Mouse (Mus musculus) embryonic facial prominence, embryonic 15.5 days (tissue): ENCODE data around the gene Cdc42. TPM values are rescaled to one million over a fixed set of nuclear protein-coding genes. Genes with fewer than 3 reads are reported as not detected.

ENCODE experiments used
- ATAC-seq: fragments of 200-750 bp; cut with Nextera tagmentation; 2 replicates; pipeline ENCODE4 v1.8.0; 2017; ENCODE audit warnings: low read depth, moderate TSS enrichment; ENCODE audit not compliant: insufficient number of reproducible peaks, low FRiP score, low TSS enrichment
- H3K27ac ChIP-seq: fragments of 300-500 bp; sonication (generic); replicated peaks from 2 replicates; pipeline ENCODE4 v1.5.1; 2015; ENCODE audit warnings: mild to moderate bottlenecking, inconsistent platforms
- H3K27me3 ChIP-seq: fragments of 300-500 bp; sonication (generic); 2 replicates; pipeline ENCODE4 v1.6.1; 2015; ENCODE audit warnings: inconsistent platforms
- H3K36me3 ChIP-seq: fragments of 300-500 bp; sonication (generic); 2 replicates; pipeline ENCODE4 v1.6.1; 2015; ENCODE audit warnings: mild to moderate bottlenecking, inconsistent platforms
- H3K4me1 ChIP-seq: fragments of 300-500 bp; sonication (generic); 2 replicates; pipeline ENCODE4 v1.6.1; 2015; ENCODE audit warnings: inconsistent platforms
- H3K4me2 ChIP-seq: fragments of 300-500 bp; sonication (generic); replicated peaks from 2 replicates; pipeline ENCODE4 v1.6.1; 2015; ENCODE audit warnings: mild to moderate bottlenecking, inconsistent platforms
- H3K4me3 ChIP-seq: fragments of 300-500 bp; sonication (generic); replicated peaks from 2 replicates; pipeline ENCODE4 v1.5.1; 2015; ENCODE audit warnings: mild to moderate bottlenecking, inconsistent platforms
- H3K9ac ChIP-seq: fragments of 300-500 bp; sonication (generic); 2 replicates; pipeline ENCODE4 v1.6.1; 2015; ENCODE audit warnings: inconsistent platforms
- H3K9me3 ChIP-seq: fragments of 300-500 bp; sonication (generic); replicated peaks from 2 replicates; pipeline ENCODE4 v1.6.1; 2016; ENCODE audit warnings: inconsistent platforms
- WGBS: fragments of 180-500 bp; shearing (Covaris S2); methylation state at CpG from one replicate; pipeline ENCODE4 v1.1.7; 2015; 5-methylcytosine and 5-hydroxymethylcytosine counted together
- polyA plus RNA-seq: library from polyadenylated mRNA; unstranded; fragments of >200 nt; fragmentation: Nextera tagmentation; extraction: Ambion mirVana; gene quantifications from 2 replicates; pipeline ENCODE4 v1.2.1, GENCODE M21; 2015

Gene Cdc42
- polyA plus RNA-seq, 1 experiment from 2014 or later: 685 TPM

DNA sequence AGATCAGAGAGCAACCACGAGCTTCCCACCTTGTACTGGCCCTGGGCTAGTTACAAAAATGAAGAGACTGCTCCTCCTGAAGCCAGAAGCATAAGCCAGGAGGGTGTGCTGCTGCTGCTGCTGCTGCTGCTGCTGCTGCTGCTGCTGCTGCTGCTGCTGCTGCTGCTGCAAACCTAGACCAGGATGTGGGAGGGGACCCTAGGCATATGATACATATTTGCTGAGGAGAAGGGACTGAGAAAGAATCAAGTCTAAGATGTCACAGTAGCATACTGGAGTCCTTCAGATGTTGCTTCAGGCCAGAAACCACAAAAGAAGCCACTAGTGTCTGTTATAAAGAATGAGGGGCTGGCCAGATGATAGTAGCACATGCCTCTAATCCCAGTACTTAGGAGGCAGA, 10.7 kb upstream of the Cdc42 start:
- no peak for ATAC-seq
- peak overlapping the region; percentile 73 for H3K27ac ChIP-seq
- 9% methylated on average over 1 of the region's 1 CpGs for WGBS

DNA sequence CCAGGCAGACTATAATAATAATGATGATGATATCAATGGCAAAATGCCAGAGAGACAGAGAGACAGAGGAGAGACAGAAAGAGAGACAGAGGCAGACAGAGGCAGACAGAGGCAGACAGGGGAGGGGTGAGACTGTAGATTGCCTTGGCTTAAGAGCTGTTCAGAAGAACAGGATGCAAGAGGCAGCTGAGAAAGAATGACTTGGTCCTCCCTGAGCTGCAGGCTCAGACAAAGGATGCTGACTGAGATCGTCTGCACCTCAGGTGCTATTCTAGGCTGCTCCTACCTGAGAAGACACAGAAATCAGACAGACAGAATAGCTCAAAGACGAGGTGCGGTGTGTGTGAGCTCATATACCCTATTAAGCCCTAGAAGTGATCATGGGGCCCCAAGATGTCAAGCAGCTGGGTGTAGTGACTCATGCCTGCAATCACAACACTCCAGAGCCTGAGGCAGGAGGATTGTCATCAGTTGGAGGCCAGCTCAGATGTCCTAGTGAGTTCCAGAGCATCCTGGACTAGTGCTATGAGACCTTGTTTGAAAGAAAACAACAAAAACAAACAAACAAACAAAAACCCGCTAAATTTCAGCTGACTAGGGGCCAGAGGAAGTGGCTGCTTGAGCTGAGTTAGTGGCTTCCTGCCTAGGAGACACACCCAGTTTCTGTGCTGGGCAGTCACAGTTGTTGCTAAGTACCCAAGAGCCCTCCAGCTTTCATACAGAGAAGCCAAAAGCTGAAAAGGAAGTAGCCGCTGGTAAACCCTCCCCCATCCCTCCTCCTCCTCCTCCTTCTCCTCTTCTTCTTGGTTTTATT, 10.0 kb upstream of the Cdc42 start:
- Histone ChIP-seq H3K27ac (peak overlapping the region; percentile 73), H3K27me3 (no peaks in the 10 kb centered on the region), H3K9me3 (no peaks in the 10 kb centered on the region), H3K4me2 (peak overlapping the region; percentile 11; the same call in 1 of the 2 replicates), H3K9ac (no peak overlapping the region), H3K36me3 (no peaks in the 10 kb centered on the region), H3K4me3 (no peak overlapping the region), H3K4me1 (peaks cover 27% of the 10 kb centered on the region)
- no peak for ATAC-seq
- WGBS: 32% methylated on average over 5 of the region's 5 CpGs

More for the DNA sequence above, 10.7 kb upstream of the Cdc42 start:
- Histone ChIP-seq H3K4me3 (no peak overlapping the region), H3K9me3 (no peaks in the 10 kb centered on the region), H3K9ac (no peak overlapping the region), H3K4me1 (peaks cover 27% of the 10 kb centered on the region), H3K36me3 (no peaks in the 10 kb centered on the region), H3K4me2 (peak overlapping the region; percentile 11; the same call in 1 of the 2 replicates), H3K27me3 (no peaks in the 10 kb centered on the region)

DNA sequence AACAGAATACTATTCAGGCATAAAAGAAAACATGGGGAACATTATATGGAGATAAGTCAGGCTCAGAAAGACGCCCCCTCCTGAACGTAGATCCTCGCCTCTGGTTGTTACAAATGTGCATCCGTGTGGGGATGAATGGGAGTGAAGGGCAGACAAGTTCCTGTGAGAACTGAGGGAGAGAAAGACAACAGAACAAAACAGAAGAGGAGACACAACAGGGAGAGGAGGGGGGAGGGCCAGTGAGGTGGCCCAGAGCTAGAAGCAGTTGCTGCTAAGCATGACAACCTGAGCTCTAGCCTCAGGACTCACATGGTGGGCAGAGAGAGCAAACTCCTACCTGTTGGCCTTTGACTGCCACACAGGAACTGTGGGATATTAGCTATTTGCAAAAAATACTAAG, 8.6 kb upstream of the Cdc42 start:
- no peak for ATAC-seq
- no peak overlapping the region for H3K4me2 ChIP-seq
- H3K4me3 ChIP-seq: no peak overlapping the region
- no peaks in the 10 kb centered on the region for H3K9me3 ChIP-seq
- H3K27ac ChIP-seq: no peak overlapping the region
- H3K36me3 ChIP-seq: no peaks in the 10 kb centered on the region
- WGBS: 83% methylated on average over 4 of the region's 4 CpGs
- H3K27me3 ChIP-seq: no peaks in the 10 kb centered on the region
- H3K4me1 ChIP-seq: peaks cover 27% of the 10 kb centered on the region
- no peak overlapping the region for H3K9ac ChIP-seq

DNA sequence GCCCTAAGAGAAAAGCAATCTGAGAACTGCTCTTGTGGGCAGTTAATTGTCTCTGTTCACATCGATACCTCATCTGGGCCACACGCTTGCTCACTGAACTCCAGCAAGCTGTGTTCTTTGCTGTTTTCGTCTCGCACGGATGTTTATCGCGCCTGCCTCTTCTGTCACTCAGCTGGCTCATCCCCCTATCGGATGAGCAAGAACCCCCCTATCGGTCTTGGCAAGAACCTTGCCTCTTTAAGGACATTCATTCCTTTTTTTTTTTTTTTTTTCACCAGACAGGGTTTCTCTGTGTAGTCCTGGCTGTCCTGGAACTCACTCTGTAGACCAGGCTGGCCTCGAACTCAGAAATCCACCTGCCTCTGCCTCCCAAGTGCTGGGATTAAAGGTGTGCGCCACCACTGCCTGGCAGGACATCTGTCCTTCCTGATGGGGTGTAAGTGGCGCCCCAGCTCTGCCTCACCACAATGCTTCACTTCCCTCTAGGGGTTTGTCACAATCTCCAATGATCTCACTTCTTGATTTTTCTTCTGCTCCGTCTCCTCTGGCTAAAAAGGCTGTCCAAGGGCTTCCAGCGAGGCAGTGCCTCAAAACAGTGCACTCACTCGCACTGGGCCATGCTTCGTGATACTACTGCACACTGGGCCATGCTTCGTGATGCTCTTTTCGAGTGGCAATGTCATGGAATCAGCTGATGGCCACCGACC, 8.0 kb upstream of the Cdc42 start:
- no peak overlapping the region for H3K4me2 ChIP-seq
- no peak overlapping the region for H3K4me3 ChIP-seq
- no peaks in the 10 kb centered on the region for H3K27me3 ChIP-seq
- H3K27ac ChIP-seq: no peak overlapping the region
- no peaks in the 10 kb centered on the region for H3K36me3 ChIP-seq
- H3K4me1 ChIP-seq: peaks cover 26% of the 10 kb centered on the region
- ATAC-seq: no peak
- WGBS: 73% methylated on average over 19 of the region's 19 CpGs
- no peaks in the 10 kb centered on the region for H3K9me3 ChIP-seq
- no peak overlapping the region for H3K9ac ChIP-seq

DNA sequence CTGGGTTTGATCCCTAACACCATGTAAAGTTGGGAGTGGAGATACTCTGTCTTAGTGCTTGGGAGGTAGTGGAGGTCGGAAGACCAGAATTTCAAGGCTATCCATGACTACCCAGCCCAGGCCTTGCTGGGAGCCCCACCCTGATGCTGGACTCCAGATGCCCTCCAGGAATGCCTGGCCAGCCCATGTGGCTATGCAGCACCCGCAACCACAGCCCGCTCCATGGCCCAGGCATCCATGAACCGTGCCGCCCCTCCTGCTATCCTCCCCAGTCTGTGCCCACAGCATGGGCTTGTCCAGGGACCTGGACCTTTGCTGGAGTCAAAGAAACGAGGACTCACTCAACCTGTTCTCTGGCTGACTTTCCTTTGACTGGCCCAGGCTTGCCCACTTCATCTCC, 7.3 kb upstream of the Cdc42 start:
- WGBS: 76% methylated on average over 6 of the region's 6 CpGs
- no peak overlapping the region for H3K4me3 ChIP-seq
- ATAC-seq: 0 out of 2 replicates have a peak, but pooled peaks have one; percentile 26
- peaks cover 19% of the 10 kb centered on the region for H3K4me1 ChIP-seq
- no peaks in the 10 kb centered on the region for H3K9me3 ChIP-seq
- no peak overlapping the region for H3K9ac ChIP-seq
- no peak overlapping the region for H3K27ac ChIP-seq
- no peaks in the 10 kb centered on the region for H3K27me3 ChIP-seq
- no peak overlapping the region for H3K4me2 ChIP-seq
- H3K36me3 ChIP-seq: no peaks in the 10 kb centered on the region

DNA sequence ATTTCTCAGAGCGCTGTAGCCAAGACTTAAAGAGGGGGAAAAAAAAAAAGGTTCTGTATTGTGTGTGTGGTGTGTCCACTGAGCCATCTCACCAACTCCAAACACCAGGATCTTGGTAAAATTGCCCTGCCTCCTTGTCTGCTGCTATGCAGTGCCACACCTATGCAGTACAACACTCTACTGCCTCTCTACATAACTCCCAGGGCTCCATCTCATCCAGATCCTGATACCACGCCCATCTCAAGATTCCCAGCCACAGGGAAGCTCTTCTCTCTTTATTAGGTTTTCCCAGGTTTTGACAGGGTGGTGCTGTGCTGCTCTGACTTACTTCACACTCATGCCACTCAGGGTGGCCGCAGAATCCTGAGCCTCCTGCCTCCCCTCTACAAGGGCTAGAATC, 3.5 kb upstream of the Cdc42 start:
- no peak for ATAC-seq
- Histone ChIP-seq H3K36me3 (no peaks in the 10 kb centered on the region), H3K4me2 (no peak overlapping the region), H3K9me3 (no peaks in the 10 kb centered on the region), H3K27me3 (no peaks in the 10 kb centered on the region), H3K4me1 (peaks cover 4% of the 10 kb centered on the region; the same call in 1 of the 2 replicates), H3K4me3 (no peak overlapping the region), H3K27ac (no peak overlapping the region), H3K9ac (no peak overlapping the region)
- 68% methylated on average over 3 of the region's 3 CpGs for WGBS

DNA sequence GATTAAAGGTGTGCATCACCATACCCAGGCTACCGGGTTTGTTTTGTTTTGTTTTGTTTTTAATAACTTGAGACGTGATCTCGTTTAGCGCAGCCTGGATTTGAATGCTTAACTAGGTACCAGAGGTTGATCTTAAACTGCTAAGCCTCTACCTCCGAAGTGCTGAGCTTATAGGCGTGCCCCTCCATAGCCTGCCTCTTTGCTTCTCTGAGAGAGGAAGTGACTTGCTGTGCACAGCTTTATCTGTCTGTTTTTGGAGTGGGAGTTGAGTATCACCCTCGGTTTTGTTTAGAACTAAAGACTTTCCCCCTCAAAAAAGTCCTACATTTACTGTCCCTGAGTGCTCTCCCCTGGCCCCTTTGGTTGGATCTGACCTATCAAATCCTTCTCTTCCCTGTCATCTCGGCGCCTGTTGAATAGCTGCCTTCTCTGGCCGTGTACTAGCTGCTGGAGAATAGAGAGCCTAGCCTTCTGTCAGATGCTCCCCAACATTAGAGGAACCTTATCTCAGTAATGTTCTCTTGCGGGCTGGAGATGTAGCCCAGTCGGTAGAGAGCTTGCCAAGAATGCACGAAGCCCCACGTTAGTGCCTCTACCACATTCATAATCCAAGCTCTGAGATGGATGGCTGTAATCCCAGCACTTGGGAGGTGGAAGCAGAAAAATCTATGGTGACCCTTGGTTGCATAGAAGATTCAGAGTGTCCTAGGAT, 927 bp upstream of the Cdc42 start:
- 60% methylated on average over 14 of the region's 14 CpGs for WGBS
- no peak overlapping the region for H3K9ac ChIP-seq
- H3K4me2 ChIP-seq: 0 out of 2 replicates have a peak overlapping the region, but pooled peaks have one; percentile 65

DNA sequence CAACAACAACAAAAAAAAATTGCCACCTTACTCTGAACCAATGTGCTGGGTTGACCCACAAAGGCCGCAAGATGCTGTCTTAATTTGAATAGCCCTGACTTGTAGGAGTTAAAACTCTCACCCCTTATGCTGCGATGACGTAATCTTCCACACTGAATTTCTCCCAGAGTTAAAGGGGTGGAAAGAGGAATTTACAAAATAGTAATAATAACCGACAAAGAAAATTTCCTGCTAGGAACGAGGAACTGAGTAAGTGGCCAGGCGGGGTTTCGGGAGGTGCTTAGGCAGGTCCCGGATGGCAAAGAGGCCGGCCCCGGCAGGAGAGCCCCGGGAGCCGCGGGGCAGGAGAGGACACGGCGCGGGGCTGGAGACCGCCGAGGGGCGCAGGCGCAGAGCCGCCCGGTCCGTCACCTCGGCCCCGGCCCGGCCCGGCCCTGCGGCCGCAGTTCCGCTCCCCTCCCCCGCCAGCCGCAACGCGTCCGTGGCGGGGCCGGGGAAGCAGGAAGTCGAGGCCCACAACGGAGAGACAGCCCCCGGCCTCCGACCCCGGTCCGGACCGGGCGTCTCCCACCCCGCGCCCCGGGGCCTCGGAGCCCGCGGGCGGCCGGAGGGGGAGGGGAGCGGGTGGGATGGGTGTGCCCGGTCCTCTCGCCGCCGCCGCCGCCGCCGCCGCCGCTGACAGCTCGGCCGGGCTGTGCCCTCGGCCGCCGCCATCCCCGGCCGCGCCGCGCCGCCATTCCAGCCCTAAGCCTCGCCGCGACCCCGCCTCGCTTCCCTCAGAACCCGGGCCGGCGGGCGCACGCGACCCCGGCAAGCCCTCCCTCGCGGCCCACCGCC, 628 bp downstream of the Cdc42 start:
- Histone ChIP-seq H3K4me3 (peak overlapping the region; percentile 94), H3K4me1 (peaks cover 25% of the 10 kb centered on the region), H3K9me3 (no peaks in the 10 kb centered on the region), H3K4me2 (peak overlapping the region; percentile 65), H3K27ac (peak overlapping the region; percentile 96), H3K36me3 (no peaks in the 10 kb centered on the region), H3K27me3 (no peaks in the 10 kb centered on the region), H3K9ac (peak overlapping the region; percentile 100)
- under 1% methylated on average over 54 of the region's 90 CpGs for WGBS
- ATAC-seq: peak; percentile 69

More for the DNA sequence above, 927 bp upstream of the Cdc42 start:
- Histone ChIP-seq H3K4me3 (no peak overlapping the region; the same call in 1 of the 2 replicates), H3K27ac (no peak overlapping the region), H3K9me3 (no peaks in the 10 kb centered on the region), H3K27me3 (no peaks in the 10 kb centered on the region), H3K4me1 (peaks cover 17% of the 10 kb centered on the region), H3K36me3 (no peaks in the 10 kb centered on the region)
- no peak for ATAC-seq

DNA sequence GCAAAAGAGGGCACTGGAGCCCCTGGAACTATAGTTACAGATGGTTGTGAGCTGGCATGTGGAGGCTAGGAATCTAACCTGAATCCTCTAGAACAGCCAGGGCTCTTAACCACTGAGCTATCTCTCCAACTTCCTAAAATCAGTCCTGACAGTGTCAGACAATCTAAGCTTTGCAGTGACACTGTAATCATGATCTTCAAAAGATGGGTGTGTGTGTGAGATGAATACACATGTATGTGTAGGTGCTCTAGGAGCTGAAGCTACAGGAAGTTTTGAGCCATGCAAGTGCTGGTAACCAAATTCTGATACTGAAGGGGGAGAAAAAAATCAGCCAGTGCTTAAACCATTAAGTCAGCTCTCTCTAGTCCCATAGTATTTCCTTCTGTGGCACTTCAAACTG, 6.9 kb downstream of the Cdc42 start:
- Histone ChIP-seq H3K27me3 (no peaks in the 10 kb centered on the region), H3K4me3 (no peak overlapping the region), H3K4me1 (peaks cover 31% of the 10 kb centered on the region), H3K4me2 (no peak overlapping the region), H3K27ac (no peak overlapping the region), H3K36me3 (peaks cover 8% of the 10 kb centered on the region; the same call in 1 of the 2 replicates), H3K9me3 (no peaks in the 10 kb centered on the region), H3K9ac (no peak overlapping the region)
- no peak for ATAC-seq

DNA sequence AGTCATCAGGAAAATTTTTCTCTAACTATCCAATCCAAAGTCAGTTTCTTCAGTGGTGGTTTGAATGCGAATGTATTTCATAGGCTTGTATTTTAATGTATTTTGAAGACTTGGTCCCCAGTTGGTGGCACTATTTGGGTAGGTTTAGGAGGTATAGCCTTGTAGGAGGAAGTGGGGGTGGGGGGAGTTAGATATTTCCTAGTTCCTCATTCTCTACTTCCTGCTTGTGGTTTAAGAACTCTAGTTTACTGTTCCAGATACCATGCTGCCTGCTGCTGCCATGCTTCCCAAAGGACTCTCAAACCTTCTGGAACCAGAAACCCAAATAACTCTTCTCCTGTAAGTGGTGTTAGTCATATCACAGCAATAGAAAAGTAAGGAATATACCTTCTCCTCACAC, 11.7 kb downstream of the Cdc42 start:
- H3K36me3 ChIP-seq: peaks cover 20% of the 10 kb centered on the region
- no peak overlapping the region for H3K4me2 ChIP-seq
- H3K4me3 ChIP-seq: no peak overlapping the region
- H3K9ac ChIP-seq: no peak overlapping the region
- 0 out of 2 replicates have a peak, but pooled peaks cover 9% of the 10 kb centered on the region for H3K4me1 ChIP-seq
- H3K27me3 ChIP-seq: no peaks in the 10 kb centered on the region
- H3K9me3 ChIP-seq: no peaks in the 10 kb centered on the region
- 94% methylated on average over 1 of the region's 1 CpGs for WGBS
- no peak overlapping the region for H3K27ac ChIP-seq
- ATAC-seq: no peak
